Mouse (Mus musculus): ENCODE measurements at regions not wholly inside any gene's neighbourhood (a gene's known extent, or its start where the extent isn't known, plus 50 kb on each side); places are given as distances from the start of the nearest gene placed in this dataset.

GRCm38 (mm10) chr16:27878499-27878898, 489.8 kb downstream of the Ccdc50 start:
- no peak overlapping the region for H3K4me3 ChIP-seq (replicated peaks)
- H3K27ac ChIP-seq: no peak overlapping the region
- H3K4me1 ChIP-seq (replicated peaks): 0 out of 2 replicates have a peak, but pooled peaks cover 3% of the 10 kb centered on the region
- ATAC-seq: no peak
- no peaks in the 10 kb centered on the region for H3K9me3 ChIP-seq
- no peak overlapping the region for H3K9ac ChIP-seq (replicated peaks)
- no peaks in the 10 kb centered on the region for H3K27me3 ChIP-seq
- no peak overlapping the region for H3K4me2 ChIP-seq (replicated peaks)
- WGBS: 44% methylated on average over 2 of the region's 2 CpGs
- H3K36me3 ChIP-seq: no peaks in the 10 kb centered on the region

GRCm38 (mm10) chr16:27878950-27879349, 490.3 kb downstream of the Ccdc50 start:
- ATAC-seq: no peak
- H3K27me3 ChIP-seq: no peaks in the 10 kb centered on the region
- H3K27ac ChIP-seq: no peak overlapping the region
- H3K4me2 ChIP-seq (replicated peaks): no peak overlapping the region
- no peak overlapping the region for H3K9ac ChIP-seq (replicated peaks)
- 0 out of 2 replicates have a peak, but pooled peaks cover 3% of the 10 kb centered on the region for H3K4me1 ChIP-seq (replicated peaks)
- H3K9me3 ChIP-seq: no peaks in the 10 kb centered on the region
- H3K4me3 ChIP-seq (replicated peaks): no peak overlapping the region
- 42% methylated on average over 3 of the region's 3 CpGs for WGBS
- no peaks in the 10 kb centered on the region for H3K36me3 ChIP-seq

- no peaks in the 10 kb centered on the region for H3K27me3 ChIP-seq
- ATAC-seq: peak; percentile 81
Measured at GRCm38 (mm10) chr16:27884363-27884762, 495.7 kb downstream of the Ccdc50 start.

DNA sequence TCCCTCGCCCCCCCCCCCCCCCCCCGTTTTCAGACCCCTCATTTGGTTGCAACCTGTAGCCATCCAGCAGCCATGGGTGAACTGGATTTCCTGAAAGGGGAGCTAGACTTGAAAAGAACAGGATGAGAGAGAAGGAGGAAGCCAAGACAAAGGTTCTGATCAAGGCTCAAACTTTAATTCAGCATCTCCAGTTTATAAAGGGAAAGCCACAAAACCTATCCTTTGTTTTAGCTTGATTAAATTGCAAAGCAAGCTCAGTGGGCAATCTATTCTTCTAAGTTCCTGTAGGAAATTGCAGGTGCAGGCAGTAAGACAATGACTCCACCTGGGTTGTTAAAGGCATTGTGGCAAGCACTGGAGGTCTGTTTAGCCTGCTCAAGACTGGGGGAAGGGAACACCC, 517.4 kb downstream of the Ccdc50 start:
- H3K27ac ChIP-seq: no peak overlapping the region
- H3K9ac ChIP-seq (replicated peaks): no peak overlapping the region
- WGBS: 0% methylated on average over 2 of the region's 2 CpGs
- H3K36me3 ChIP-seq: no peaks in the 10 kb centered on the region
- H3K9me3 ChIP-seq: no peaks in the 10 kb centered on the region
- H3K4me3 ChIP-seq (replicated peaks): no peak overlapping the region
- ATAC-seq: no peak
- H3K4me1 ChIP-seq (replicated peaks): no peaks in the 10 kb centered on the region
- no peak overlapping the region for H3K4me2 ChIP-seq (replicated peaks)
- H3K27me3 ChIP-seq: no peaks in the 10 kb centered on the region

More at GRCm38 (mm10) chr16:27884363-27884762, 495.7 kb downstream of the Ccdc50 start:
- Histone ChIP-seq H3K4me1 (replicated peaks) (no peaks in the 10 kb centered on the region), H3K36me3 (no peaks in the 10 kb centered on the region), H3K27ac (no peak overlapping the region), H3K9me3 (no peaks in the 10 kb centered on the region), H3K9ac (replicated peaks) (no peak overlapping the region), H3K4me3 (replicated peaks) (no peak overlapping the region), H3K4me2 (replicated peaks) (no peak overlapping the region)
- 27% methylated on average over 2 of the region's 2 CpGs for WGBS

GRCm38 (mm10) chr16:27915422-27915821, 526.8 kb downstream of the Ccdc50 start:
- H3K4me1 ChIP-seq (replicated peaks): no peaks in the 10 kb centered on the region
- no peaks in the 10 kb centered on the region for H3K27me3 ChIP-seq
- no peak overlapping the region for H3K27ac ChIP-seq
- no peak overlapping the region for H3K4me2 ChIP-seq (replicated peaks)
- no peak for ATAC-seq
- 95% methylated on average over 1 of the region's 1 CpGs for WGBS
- H3K4me3 ChIP-seq (replicated peaks): no peak overlapping the region
- no peaks in the 10 kb centered on the region for H3K36me3 ChIP-seq
- H3K9me3 ChIP-seq: no peaks in the 10 kb centered on the region
- H3K9ac ChIP-seq (replicated peaks): no peak overlapping the region

- Histone ChIP-seq H3K9me3 (no peaks in the 10 kb centered on the region), H3K27ac (no peak overlapping the region), H3K4me1 (replicated peaks) (0 out of 2 replicates have a peak, but pooled peaks cover 4% of the 10 kb centered on the region), H3K27me3 (no peaks in the 10 kb centered on the region), H3K4me3 (replicated peaks) (no peak overlapping the region), H3K9ac (replicated peaks) (no peak overlapping the region), H3K36me3 (no peaks in the 10 kb centered on the region), H3K4me2 (replicated peaks) (no peak overlapping the region)
- 71% methylated on average over 7 of the region's 7 CpGs for WGBS
- ATAC-seq: no peak
Measured at GRCm38 (mm10) chr16:27925528-27926360, 537.1 kb downstream of the Ccdc50 start.

- 0 out of 2 replicates have a peak, but pooled peaks cover 4% of the 10 kb centered on the region for H3K4me1 ChIP-seq (replicated peaks)
- H3K27ac ChIP-seq: no peak overlapping the region
- 43% methylated on average over 1 of the region's 1 CpGs for WGBS
- no peaks in the 10 kb centered on the region for H3K36me3 ChIP-seq
- no peak overlapping the region for H3K4me2 ChIP-seq (replicated peaks)
- ATAC-seq: no peak
- H3K9me3 ChIP-seq: no peaks in the 10 kb centered on the region
- H3K4me3 ChIP-seq (replicated peaks): no peak overlapping the region
- H3K27me3 ChIP-seq: no peaks in the 10 kb centered on the region
- H3K9ac ChIP-seq (replicated peaks): no peak overlapping the region
Measured at GRCm38 (mm10) chr16:27926361-27926651, 537.6 kb downstream of the Ccdc50 start.

- Histone ChIP-seq H3K36me3 (no peaks in the 10 kb centered on the region), H3K4me2 (replicated peaks) (no peak overlapping the region), H3K9ac (replicated peaks) (no peak overlapping the region), H3K9me3 (peaks cover 6% of the 10 kb centered on the region; the same call in 1 of the 2 replicates), H3K4me1 (replicated peaks) (no peaks in the 10 kb centered on the region), H3K4me3 (replicated peaks) (no peak overlapping the region), H3K27me3 (no peaks in the 10 kb centered on the region), H3K27ac (no peak overlapping the region)
- 84% methylated on average over 3 of the region's 3 CpGs for WGBS
- no peak for ATAC-seq
Measured at GRCm38 (mm10) chr16:27949291-27949690, 560.6 kb downstream of the Ccdc50 start.

GRCm38 (mm10) chr16:27949811-27950210, 561.1 kb downstream of the Ccdc50 start:
- 24% methylated on average over 3 of the region's 3 CpGs for WGBS
- no peak overlapping the region for H3K4me2 ChIP-seq (replicated peaks)
- H3K9me3 ChIP-seq: peaks cover 6% of the 10 kb centered on the region; the same call in 1 of the 2 replicates
- no peak for ATAC-seq
- no peak overlapping the region for H3K27ac ChIP-seq
- H3K4me3 ChIP-seq (replicated peaks): no peak overlapping the region
- H3K27me3 ChIP-seq: no peaks in the 10 kb centered on the region
- H3K36me3 ChIP-seq: no peaks in the 10 kb centered on the region
- H3K9ac ChIP-seq (replicated peaks): no peak overlapping the region
- no peaks in the 10 kb centered on the region for H3K4me1 ChIP-seq (replicated peaks)

GRCm38 (mm10) chr16:27962811-27963210, 574.1 kb downstream of the Ccdc50 start:
- Histone ChIP-seq H3K36me3 (no peaks in the 10 kb centered on the region), H3K27me3 (no peaks in the 10 kb centered on the region), H3K4me1 (replicated peaks) (no peaks in the 10 kb centered on the region), H3K9me3 (no peaks in the 10 kb centered on the region), H3K4me2 (replicated peaks) (no peak overlapping the region), H3K4me3 (replicated peaks) (no peak overlapping the region), H3K27ac (no peak overlapping the region), H3K9ac (replicated peaks) (no peak overlapping the region)
- no peak for ATAC-seq
- 78% methylated on average over 2 of the region's 2 CpGs for WGBS

DNA sequence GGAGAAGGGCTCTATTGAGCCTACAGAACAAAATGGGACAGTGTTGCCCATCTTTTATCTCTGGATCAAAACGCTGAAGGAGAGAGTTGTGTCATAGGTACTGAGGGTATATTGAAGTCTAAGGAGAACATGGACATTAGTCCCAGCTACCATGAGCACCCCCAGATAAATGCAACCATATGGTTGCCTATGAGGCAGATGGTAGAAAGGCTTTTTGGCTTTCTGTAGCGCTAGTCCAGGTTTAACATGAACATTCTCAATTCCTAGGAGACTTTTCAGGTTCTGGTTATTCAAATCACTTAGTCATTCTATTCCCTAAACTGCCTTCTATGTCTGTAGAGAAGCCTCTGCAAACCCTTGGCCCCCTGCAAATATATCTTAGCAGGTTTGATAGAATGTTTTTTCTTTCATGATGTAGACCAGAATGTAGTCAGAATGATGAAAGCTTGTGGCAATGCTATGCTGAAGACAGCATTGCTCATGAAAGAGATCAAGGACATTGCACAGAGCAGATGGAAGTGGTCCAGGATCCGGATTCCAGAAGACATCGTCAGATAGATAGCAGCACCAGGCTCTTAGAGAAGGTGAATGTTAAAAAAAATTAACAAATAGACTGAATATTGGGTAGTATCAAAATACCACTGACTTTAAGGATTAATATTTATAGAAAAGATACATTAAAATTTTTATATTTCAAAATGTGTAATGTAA, 590.2 kb downstream of the Ccdc50 start:
- Histone ChIP-seq H3K27ac (no peak overlapping the region), H3K4me2 (replicated peaks) (no peak overlapping the region), H3K36me3 (no peaks in the 10 kb centered on the region), H3K4me3 (replicated peaks) (no peak overlapping the region), H3K4me1 (replicated peaks) (no peaks in the 10 kb centered on the region), H3K27me3 (no peaks in the 10 kb centered on the region), H3K9me3 (no peaks in the 10 kb centered on the region), H3K9ac (replicated peaks) (no peak overlapping the region)
- ATAC-seq: no peak
- 91% methylated on average over 4 of the region's 4 CpGs for WGBS

GRCm38 (mm10) chr16:28015276-28015897, 626.7 kb downstream of the Ccdc50 start:
- H3K36me3 ChIP-seq: no peaks in the 10 kb centered on the region
- 0 out of 2 replicates have a peak, but pooled peaks have one; percentile 27 for ATAC-seq
- 60% methylated on average over 6 of the region's 6 CpGs for WGBS
- no peak overlapping the region for H3K4me2 ChIP-seq (replicated peaks)
- no peaks in the 10 kb centered on the region for H3K27me3 ChIP-seq
- no peak overlapping the region for H3K27ac ChIP-seq
- H3K9ac ChIP-seq (replicated peaks): no peak overlapping the region
- H3K4me3 ChIP-seq (replicated peaks): no peak overlapping the region
- H3K4me1 ChIP-seq (replicated peaks): no peaks in the 10 kb centered on the region
- no peaks in the 10 kb centered on the region for H3K9me3 ChIP-seq
